Mouse (Mus musculus) midbrain, embryonic 10.5 days (tissue): ENCODE results near the gene Ptprd. TPM values are rescaled to one million over a fixed set of nuclear protein-coding genes. Genes with fewer than 3 reads are reported as not detected.
"Not testable (repeated sequence)": the region's sequence is repeated elsewhere in the genome, so short reads cannot be mapped to it uniquely, and the experiment has no call there.

Experiments used
- DNase-seq: peaks from one replicate; pipeline ENCODE4 v3.0.0-alpha.2; 2017; ENCODE audit warnings: low spot score
- H3K27ac ChIP-seq: fragments of 300-500 bp; sonication (generic); replicated peaks from 2 replicates; pipeline ENCODE4 v1.5.1; 2016; ENCODE audit warnings: mild to moderate bottlenecking
- H3K27me3 ChIP-seq: fragments of 300-500 bp; sonication (generic); 2 replicates; pipeline ENCODE4 v1.6.1; 2016; ENCODE audit warnings: low read depth, mild to moderate bottlenecking; ENCODE audit not compliant: poor library complexity, severe bottlenecking
- H3K36me3 ChIP-seq: fragments of 300-500 bp; sonication (generic); 2 replicates; pipeline ENCODE4 v1.6.1; 2016; ENCODE audit warnings: mild to moderate bottlenecking, moderate library complexity
- H3K4me1 ChIP-seq: fragments of 300-500 bp; sonication (generic); 2 replicates; pipeline ENCODE4 v1.6.1; 2016
- H3K4me3 ChIP-seq: fragments of 300-500 bp; sonication (generic); 2 replicates; pipeline ENCODE4 v1.5.1; 2016; ENCODE audit warnings: mild to moderate bottlenecking, moderate library complexity
- H3K9me3 ChIP-seq: fragments of 300-500 bp; sonication (generic); replicated peaks from 2 replicates; pipeline ENCODE4 v1.6.1; 2016; ENCODE audit warnings: mild to moderate bottlenecking
- WGBS: fragments of 180-500 bp; shearing (Covaris S2); methylation state at CpG from one replicate; pipeline ENCODE4 v1.1.7; 2016; 5-methylcytosine and 5-hydroxymethylcytosine counted together
- polyA plus RNA-seq: library from polyadenylated mRNA; unstranded; fragments of >200 nt; fragmentation: Nextera tagmentation; extraction: Ambion mirVana; gene quantifications from 2 replicates; pipeline ENCODE4 v1.2.1, GENCODE M21; 2016

Gene Ptprd
- polyA plus RNA-seq, 1 experiment from 2014 or later: 9.6 TPM

GRCm38 (mm10) chr4:76037178-76037577, 2174.6 kb downstream of the Ptprd start:
- H3K4me1 ChIP-seq, H3K27ac ChIP-seq, H3K27me3 ChIP-seq, H3K4me3 ChIP-seq, DNase-seq, H3K9me3 ChIP-seq, H3K36me3 ChIP-seq: not testable (repeated sequence)
- 86% methylated on average over 4 of the region's 4 CpGs for WGBS

GRCm38 (mm10) chr4:76025571-76026325, 2186.0 kb downstream of the Ptprd start:
- H3K36me3 ChIP-seq: no peaks in the 10 kb centered on the region
- peaks cover 11% of the 10 kb centered on the region; the same call in 1 of the 2 replicates for H3K4me1 ChIP-seq
- 69% methylated on average over 8 of the region's 8 CpGs for whole genome bisulfite sequencing
- H3K27ac ChIP-seq: no peak overlapping the region
- no peaks in the 10 kb centered on the region for H3K27me3 ChIP-seq
- H3K4me3 ChIP-seq: no peak overlapping the region
- no peaks in the 10 kb centered on the region for H3K9me3 ChIP-seq
- no peak for DNase-seq

DNA sequence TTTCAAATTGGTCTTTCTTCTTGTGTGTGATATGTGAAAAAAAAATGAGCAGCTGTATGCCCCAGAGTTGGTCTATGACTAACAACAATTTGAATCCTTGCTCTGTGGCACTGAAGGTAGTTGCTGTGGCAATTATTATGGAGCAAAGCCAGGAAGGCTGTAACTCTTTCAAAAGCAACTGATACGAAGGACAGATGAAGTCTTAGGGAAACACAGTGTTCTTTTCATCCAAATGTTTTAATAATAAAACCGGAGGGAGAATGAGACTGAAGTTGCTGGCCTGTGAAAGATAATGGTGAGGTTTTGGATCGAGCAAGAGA, 2187.3 kb downstream of the Ptprd start:
- no peaks in the 10 kb centered on the region for H3K9me3 ChIP-seq
- 89% methylated on average over 3 of the region's 3 CpGs for WGBS
- H3K27ac ChIP-seq: no peak overlapping the region
- H3K27me3 ChIP-seq: no peaks in the 10 kb centered on the region
- no peak for DNase-seq
- H3K36me3 ChIP-seq: no peaks in the 10 kb centered on the region
- peaks cover 11% of the 10 kb centered on the region; the same call in 1 of the 2 replicates for H3K4me1 ChIP-seq
- H3K4me3 ChIP-seq: no peak overlapping the region

DNA sequence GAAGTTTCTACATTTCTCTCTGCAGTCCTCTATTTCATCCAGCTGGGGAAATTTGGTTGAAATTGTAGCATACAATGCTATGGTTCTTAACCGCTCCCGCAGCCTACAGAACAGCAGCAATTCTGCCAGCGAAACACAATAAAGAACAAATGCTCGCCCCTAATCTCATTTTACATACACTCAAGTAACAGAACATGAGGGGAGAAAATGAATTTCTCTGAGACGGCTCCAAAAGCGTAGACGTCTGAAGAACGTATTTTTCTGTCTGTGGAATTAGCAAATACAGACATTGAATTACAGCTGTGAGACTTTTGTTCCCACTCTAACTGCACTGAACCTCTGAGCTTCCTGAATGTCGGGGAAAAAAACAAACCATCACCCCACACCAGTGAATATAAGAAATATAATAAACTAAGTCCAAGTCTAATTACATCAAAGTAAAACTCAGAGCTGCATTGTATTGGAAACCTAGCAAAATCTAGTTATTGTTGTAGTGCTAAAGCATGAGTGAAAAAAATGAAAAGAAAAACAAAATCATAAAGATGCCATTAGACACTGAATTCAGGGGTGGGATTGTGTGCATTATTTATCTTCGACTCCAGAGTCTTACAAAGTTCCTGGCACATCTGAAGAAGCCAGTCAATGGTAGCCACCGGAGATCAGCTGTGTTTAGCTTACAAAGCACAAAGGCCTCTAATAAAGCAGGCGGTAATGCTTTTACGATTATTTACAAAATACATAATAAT, 2187.8 kb downstream of the Ptprd start:
- WGBS: 81% methylated on average over 13 of the region's 13 CpGs
- H3K4me3 ChIP-seq: no peak overlapping the region
- peaks cover 11% of the 10 kb centered on the region; the same call in 1 of the 2 replicates for H3K4me1 ChIP-seq
- no peak overlapping the region for H3K27ac ChIP-seq
- no peaks in the 10 kb centered on the region for H3K9me3 ChIP-seq
- no peaks in the 10 kb centered on the region for H3K36me3 ChIP-seq
- H3K27me3 ChIP-seq: no peaks in the 10 kb centered on the region
- DNase-seq: no peak

DNA sequence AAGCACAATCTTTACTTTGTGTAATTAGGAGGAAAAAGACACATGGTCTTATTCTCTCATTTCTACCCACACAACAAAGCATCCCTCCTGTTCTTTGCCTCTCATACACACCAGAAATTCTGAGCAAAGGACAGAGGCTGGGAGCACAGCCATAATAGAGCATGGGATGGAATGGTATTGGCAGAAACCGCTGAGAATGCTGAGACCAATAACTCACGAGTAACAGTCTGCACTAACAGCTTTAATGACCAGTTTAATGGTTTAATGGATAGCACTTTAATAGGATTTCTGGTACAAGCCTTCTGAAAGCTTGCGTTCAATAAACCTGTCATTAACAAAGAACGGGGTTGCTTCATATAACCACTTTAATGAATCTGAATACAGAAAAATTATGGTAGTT, 2190.1 kb downstream of the Ptprd start:
- DNase-seq: no peak
- Histone ChIP-seq H3K27ac (no peak overlapping the region), H3K4me3 (no peak overlapping the region), H3K27me3 (no peaks in the 10 kb centered on the region), H3K9me3 (no peaks in the 10 kb centered on the region), H3K36me3 (no peaks in the 10 kb centered on the region), H3K4me1 (peaks cover 11% of the 10 kb centered on the region; the same call in 1 of the 2 replicates)
- WGBS: 88% methylated on average over 4 of the region's 4 CpGs

- Histone ChIP-seq H3K27ac (peak overlapping the region; percentile 46; the same call in 1 of the 2 replicates), H3K4me1 (peaks cover 36% of the 10 kb centered on the region), H3K9me3 (no peaks in the 10 kb centered on the region), H3K36me3 (no peaks in the 10 kb centered on the region), H3K27me3 (no peaks in the 10 kb centered on the region), H3K4me3 (no peak overlapping the region)
- 83% methylated on average over 3 of the region's 3 CpGs for WGBS
- no peak for DNase-seq
Measured at GRCm38 (mm10) chr4:76015026-76015425, 2196.7 kb downstream of the Ptprd start.

- Histone ChIP-seq H3K9me3 (no peaks in the 10 kb centered on the region), H3K4me1 (peaks cover 36% of the 10 kb centered on the region), H3K4me3 (no peak overlapping the region), H3K27me3 (no peaks in the 10 kb centered on the region), H3K27ac (no peak overlapping the region), H3K36me3 (no peaks in the 10 kb centered on the region)
- 50% methylated on average over 3 of the region's 3 CpGs for WGBS
- no peak for DNase-seq
Measured at GRCm38 (mm10) chr4:76014151-76014840, 2197.5 kb downstream of the Ptprd start.

GRCm38 (mm10) chr4:76008580-76008979, 2203.2 kb downstream of the Ptprd start:
- H3K4me3 ChIP-seq: no peak overlapping the region
- no peak for DNase-seq
- H3K27me3 ChIP-seq: no peaks in the 10 kb centered on the region
- no peaks in the 10 kb centered on the region for H3K36me3 ChIP-seq
- no peaks in the 10 kb centered on the region for H3K9me3 ChIP-seq
- H3K4me1 ChIP-seq: peaks cover 24% of the 10 kb centered on the region
- WGBS: 94% methylated on average over 4 of the region's 4 CpGs
- H3K27ac ChIP-seq: no peak overlapping the region

DNA sequence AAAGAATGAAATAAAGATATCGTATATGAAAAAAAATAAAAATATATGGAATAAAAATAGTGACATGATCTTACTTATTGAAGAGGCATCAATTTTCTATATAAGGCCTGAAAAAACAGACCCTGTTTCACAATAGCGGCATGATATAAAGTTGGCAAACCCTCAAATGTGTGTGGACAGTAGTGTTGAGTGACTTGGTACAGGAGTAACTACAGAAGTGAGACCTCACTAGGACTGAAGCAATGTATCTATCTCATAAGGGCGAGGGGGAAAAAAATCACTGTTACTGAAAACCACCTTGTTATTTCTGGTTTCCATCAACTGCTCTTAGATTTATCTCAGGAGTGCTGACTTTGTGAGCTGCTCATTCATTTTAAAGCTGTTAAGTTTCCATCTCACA, 2204.5 kb downstream of the Ptprd start:
- H3K4me1 ChIP-seq: peaks cover 20% of the 10 kb centered on the region
- no peak for DNase-seq
- H3K27me3 ChIP-seq: no peaks in the 10 kb centered on the region
- no peaks in the 10 kb centered on the region for H3K9me3 ChIP-seq
- H3K36me3 ChIP-seq: no peaks in the 10 kb centered on the region
- H3K27ac ChIP-seq: no peak overlapping the region
- 92% methylated on average over 3 of the region's 3 CpGs for WGBS
- no peak overlapping the region for H3K4me3 ChIP-seq

GRCm38 (mm10) chr4:76006717-76007116, 2205.0 kb downstream of the Ptprd start:
- no peaks in the 10 kb centered on the region for H3K36me3 ChIP-seq
- H3K4me3 ChIP-seq: no peak overlapping the region
- no peaks in the 10 kb centered on the region for H3K27me3 ChIP-seq
- no peak overlapping the region for H3K27ac ChIP-seq
- peaks cover 15% of the 10 kb centered on the region for H3K4me1 ChIP-seq
- no peaks in the 10 kb centered on the region for H3K9me3 ChIP-seq
- 47% methylated on average over 3 of the region's 3 CpGs for WGBS
- no peak for DNase-seq

DNA sequence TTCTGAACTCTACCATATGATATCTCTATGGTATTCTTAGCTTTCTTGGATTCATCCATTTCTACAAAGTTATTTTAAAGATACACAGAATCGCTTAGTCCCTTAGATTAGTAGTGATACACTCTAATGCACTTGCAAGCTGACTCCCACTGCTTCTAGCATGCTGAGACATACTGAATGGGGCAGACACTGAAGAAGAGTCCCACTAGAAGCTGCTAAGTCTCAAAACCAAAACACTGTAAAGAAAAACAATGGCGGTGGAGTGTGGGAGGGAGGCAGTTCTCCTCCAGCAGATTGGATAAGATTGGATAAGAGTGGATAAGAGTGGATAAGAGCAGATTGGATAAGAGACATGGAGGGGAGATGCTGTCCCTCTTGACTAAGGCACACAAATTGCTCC, 2207.6 kb downstream of the Ptprd start:
- DNase-seq: no peak
- no peaks in the 10 kb centered on the region for H3K36me3 ChIP-seq
- H3K27me3 ChIP-seq: no peaks in the 10 kb centered on the region
- 85% methylated on average over 2 of the region's 2 CpGs for WGBS
- H3K9me3 ChIP-seq: no peaks in the 10 kb centered on the region
- no peak overlapping the region for H3K4me3 ChIP-seq
- H3K27ac ChIP-seq: no peak overlapping the region
- peaks cover 8% of the 10 kb centered on the region for H3K4me1 ChIP-seq

DNA sequence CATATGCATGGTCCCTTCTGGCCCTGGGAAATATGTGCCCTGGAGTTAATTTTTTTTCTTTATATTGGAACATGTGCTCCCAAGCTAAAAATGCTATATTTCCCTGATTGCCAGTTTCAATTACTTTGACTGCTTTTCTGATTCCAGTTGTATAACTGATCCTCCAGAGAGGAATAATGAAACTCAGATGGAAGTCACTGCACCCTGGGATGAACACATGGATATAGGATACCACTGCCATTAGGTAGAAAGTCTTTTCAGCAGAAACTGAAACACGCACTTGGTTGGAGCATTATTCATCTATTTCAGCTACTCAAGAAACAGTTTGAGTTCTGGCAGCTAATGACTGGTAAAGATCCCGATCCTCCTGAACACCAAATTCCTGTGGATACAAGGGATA, 2211.5 kb downstream of the Ptprd start:
- Histone ChIP-seq H3K4me1 (no peaks in the 10 kb centered on the region), H3K36me3 (no peaks in the 10 kb centered on the region), H3K27me3 (no peaks in the 10 kb centered on the region), H3K27ac (no peak overlapping the region), H3K9me3 (no peaks in the 10 kb centered on the region), H3K4me3 (no peak overlapping the region)
- no peak for DNase-seq
- 85% methylated on average over 2 of the region's 2 CpGs for WGBS

- no peak for DNase-seq
- peaks cover 4% of the 10 kb centered on the region; the same call in 1 of the 2 replicates for H3K4me1 ChIP-seq
- H3K27ac ChIP-seq: no peak overlapping the region
- H3K4me3 ChIP-seq: no peak overlapping the region
- WGBS: 76% methylated on average over 4 of the region's 4 CpGs
- H3K27me3 ChIP-seq: no peaks in the 10 kb centered on the region
- no peaks in the 10 kb centered on the region for H3K36me3 ChIP-seq
- no peaks in the 10 kb centered on the region for H3K9me3 ChIP-seq
Measured at GRCm38 (mm10) chr4:75995841-75996240, 2215.9 kb downstream of the Ptprd start.
